Mouse (Mus musculus) lung, adult 2 months (tissue): ENCODE data around the gene A3galt2.

Experiments
- CTCF ChIP-seq: fragments of 200-500 bp; IDR thresholded peaks from 2 replicates; pipeline ENCODE4 v1.5.1; 2011; ENCODE audit warnings: mild to moderate bottlenecking, low read length, control low read depth; ENCODE audit not compliant: insufficient read depth
- POLR2A ChIP-seq: fragments of 200-500 bp; IDR thresholded peaks from 2 replicates; pipeline ENCODE4 v1.6.1; 2011; ENCODE audit warnings: low read depth, mild to moderate bottlenecking, control low read depth, low read length, borderline replicate concordance; ENCODE audit errors: extremely low read depth

DNA sequence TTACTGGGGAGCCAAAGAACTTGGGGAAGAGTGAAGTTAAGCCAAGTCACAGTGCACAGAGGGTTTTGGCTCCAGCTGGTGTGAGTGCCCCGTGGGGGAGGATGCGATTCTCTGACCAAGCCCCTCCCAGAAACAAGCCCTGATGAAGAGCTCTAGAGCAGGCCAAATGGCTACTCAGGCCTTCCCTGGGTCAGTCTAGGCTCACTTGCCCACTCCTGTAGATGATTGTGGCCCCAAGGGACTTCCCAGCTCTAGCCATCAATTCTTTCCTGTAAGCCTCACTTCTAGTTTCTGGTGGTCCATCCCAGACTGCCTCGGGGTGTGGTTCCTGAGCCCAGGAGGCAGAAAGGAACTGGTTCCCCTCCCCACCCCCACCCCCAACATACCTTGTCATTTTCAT is at the start of gene A3galt2:
- TF ChIP-seq CTCF (no peak), POLR2A (no peak)
